Mouse (Mus musculus): ENCODE data around the gene Vwa5a. TPM values are rescaled to one million over a fixed set of nuclear protein-coding genes. Genes with fewer than 3 reads are reported as not detected.

Gene Vwa5a
- total and polyA plus RNA-seq, 3 experiments, result 0.47 to 62.4 (median 31.5) TPM

DNA sequence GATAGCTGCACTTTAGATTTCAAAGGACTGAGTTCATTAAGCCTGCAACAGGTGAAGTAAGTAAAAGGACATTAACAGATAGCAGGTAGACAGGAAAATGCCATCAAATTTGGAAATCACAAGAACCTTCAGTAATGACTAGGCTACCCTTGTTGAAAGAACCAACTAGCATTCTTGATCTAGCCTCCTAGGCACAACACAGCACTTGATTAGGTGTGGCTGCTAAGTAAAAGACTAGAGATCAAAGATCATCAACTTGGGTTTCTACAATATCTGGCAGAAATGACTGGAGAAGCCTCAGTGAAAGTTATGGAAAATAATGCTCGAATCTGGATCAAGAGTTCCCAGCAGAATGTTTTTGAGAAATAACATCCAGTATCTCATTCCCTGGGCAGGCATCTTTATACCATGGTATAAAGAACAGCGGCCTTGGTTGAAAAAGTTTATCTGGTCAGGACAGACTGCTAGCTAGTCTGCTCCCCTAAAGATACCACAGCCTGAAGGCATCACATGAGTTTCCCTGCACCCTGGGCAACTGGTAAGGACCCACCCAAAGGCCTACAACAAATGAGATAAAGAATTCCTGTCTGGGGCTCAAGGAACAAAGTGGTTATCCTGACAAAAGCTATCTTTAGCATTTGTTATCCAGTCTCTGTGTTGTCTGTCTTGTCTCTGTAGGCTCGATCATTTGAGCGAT lies 26.7 kb downstream of the Vwa5a start:
- Histone ChIP-seq H3K4me3 (ENCODE audit: low read depth, low read length) (no peak overlapping the region), H3K4me1 (ENCODE audit: insufficient read depth, low read depth, low read length) (no peaks in the 10 kb centered on the region), H3K27me3 (ENCODE audit: insufficient read depth, low read length) (no peaks in the 10 kb centered on the region), H3K36me3 (replicated peaks) (peaks cover 2% of the 10 kb centered on the region), H3K9me3 (replicated peaks) (no peaks in the 10 kb centered on the region)
- ATAC-seq (ENCODE audit: extremely low read depth, insufficient number of reproducible peaks, low FRiP score, poor library complexity, severe bottlenecking) (peak; percentile 82), DNase-seq (ENCODE audit: low spot score) (no peak)
- TF ChIP-seq TAL1 (conservative IDR thresholded peaks at IDR 0.05; ENCODE audit: low read depth, low read length), result no peak
- no peak for TF ChIP-seq CTCF (IDR thresholded peaks at IDR 0.05; ENCODE audit: low read depth, low read length)
- TF ChIP-seq GATA1 (IDR thresholded peaks at IDR 0.05; ENCODE audit: borderline replicate concordance, low read length), result no peak
- TF ChIP-seq POLR2AphosphoS5 (IDR thresholded peaks at IDR 0.05; ENCODE audit: insufficient replicate concordance, low read depth, low read length), result no peak
- TF ChIP-seq GATA2 (IDR thresholded peaks at IDR 0.05; ENCODE audit: borderline replicate concordance, low read depth, low read length), result no peak

DNA sequence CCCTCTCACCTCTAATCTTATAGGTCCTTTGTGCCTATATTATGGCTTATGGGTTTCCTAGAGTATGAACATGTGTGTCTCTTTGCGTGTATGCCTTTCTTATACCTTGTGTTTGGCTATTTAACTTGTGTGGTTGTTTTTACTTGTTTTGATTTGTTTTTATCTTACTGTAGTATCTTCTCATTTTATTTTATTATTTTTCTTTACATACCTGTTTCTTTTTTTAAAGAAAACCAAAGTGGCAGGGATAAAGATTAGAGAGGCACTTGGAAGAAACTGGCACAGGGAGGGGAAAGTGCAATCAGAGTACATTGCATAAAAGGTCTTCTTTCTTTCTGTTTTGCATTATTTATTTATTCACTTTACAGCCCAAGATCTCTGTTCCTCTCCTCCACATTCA lies 33.9 kb downstream of the Vwa5a start, which contains the start of gene Olfr920:
TSS of gene Olfr920 (plus strand) at position 301 of the 400 bp plus-strand sequence.
- Histone ChIP-seq H3K4me3 (ENCODE audit: low read depth, low read length) (no peak within 1 kb of the TSS), H3K27me3 (ENCODE audit: insufficient read depth, low read length) (no peaks in the 10 kb centered on the region), H3K36me3 (replicated peaks) (no peaks in the 10 kb centered on the region), H3K9me3 (replicated peaks) (no peaks in the 10 kb centered on the region), H3K4me1 (ENCODE audit: insufficient read depth, low read depth, low read length) (no peaks in the 10 kb centered on the region)
- TF ChIP-seq POLR2AphosphoS5 (IDR thresholded peaks at IDR 0.05; ENCODE audit: insufficient replicate concordance, low read depth, low read length), result no peak
- ATAC-seq (ENCODE audit: extremely low read depth, insufficient number of reproducible peaks, low FRiP score, poor library complexity, severe bottlenecking) (no peak), DNase-seq (ENCODE audit: low spot score) (no peak)

DNA sequence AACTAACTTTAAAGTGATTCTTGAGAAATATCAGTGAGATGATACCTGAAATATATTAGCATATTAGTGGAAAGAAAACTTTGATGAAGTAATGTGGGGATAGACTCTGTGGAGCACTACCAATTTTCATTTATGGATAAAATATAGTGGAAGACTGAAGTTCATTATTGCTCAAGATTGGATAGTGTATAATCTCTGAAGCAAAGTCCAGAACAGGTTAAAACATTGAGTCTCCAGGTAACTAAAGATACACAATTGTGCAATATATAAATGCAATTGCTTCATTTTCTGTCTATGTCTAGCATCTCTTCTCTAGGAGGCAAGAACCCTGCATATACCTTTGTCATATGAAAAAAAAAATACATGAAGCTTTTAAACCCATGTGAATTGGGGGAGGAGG lies 54.7 kb downstream of the Vwa5a start, which contains the start of gene Olfr921:
TSS of gene Olfr921 (plus strand) at position 301 of the 400 bp plus-strand sequence.
- ATAC-seq (ENCODE audit: extremely low read depth, insufficient number of reproducible peaks, low FRiP score, poor library complexity, severe bottlenecking), result no peak
- no peak for DNase-seq (ENCODE audit: low spot score)
- Histone ChIP-seq H3K9me3 (replicated peaks) (no peaks in the 10 kb centered on the region), H3K36me3 (replicated peaks) (no peaks in the 10 kb centered on the region), H3K4me3 (ENCODE audit: low read depth, low read length) (no peak within 1 kb of the TSS), H3K4me1 (ENCODE audit: insufficient read depth, low read depth, low read length) (no peaks in the 10 kb centered on the region), H3K27me3 (ENCODE audit: insufficient read depth, low read length) (no peaks in the 10 kb centered on the region)
- TF ChIP-seq TAL1 (conservative IDR thresholded peaks at IDR 0.05; ENCODE audit: low read depth, low read length) (no peak), GATA2 (IDR thresholded peaks at IDR 0.05; ENCODE audit: borderline replicate concordance, low read depth, low read length) (no peak), GATA1 (IDR thresholded peaks at IDR 0.05; ENCODE audit: borderline replicate concordance, low read length) (no peak), POLR2AphosphoS5 (IDR thresholded peaks at IDR 0.05; ENCODE audit: insufficient replicate concordance, low read depth, low read length) (no peak), CTCF (IDR thresholded peaks at IDR 0.05; ENCODE audit: low read depth, low read length) (no peak)

DNA sequence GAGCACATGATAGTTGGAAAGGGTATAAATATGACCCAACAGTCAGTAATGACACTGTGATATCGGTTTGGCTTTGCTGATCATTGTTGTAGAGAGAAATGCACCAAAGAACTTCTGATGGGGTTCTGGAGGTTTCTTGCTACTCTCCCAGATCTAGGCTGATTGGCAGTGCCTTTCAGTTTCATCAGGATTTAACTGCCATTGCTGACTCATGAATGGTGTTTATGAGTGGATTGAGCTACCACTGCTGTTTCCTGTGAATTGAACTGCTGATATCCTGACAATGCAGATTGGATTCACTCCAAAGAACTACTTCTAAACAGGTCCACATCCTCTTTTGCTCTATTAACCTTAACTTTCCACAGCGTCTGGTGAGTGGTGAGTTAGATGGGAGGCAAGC lies 74.6 kb downstream of the Vwa5a start:
- Histone ChIP-seq H3K4me3 (ENCODE audit: low read depth, low read length) (no peak overlapping the region), H3K27me3 (ENCODE audit: insufficient read depth, low read length) (no peaks in the 10 kb centered on the region), H3K36me3 (replicated peaks) (no peaks in the 10 kb centered on the region), H3K4me1 (ENCODE audit: insufficient read depth, low read depth, low read length) (no peaks in the 10 kb centered on the region), H3K9me3 (replicated peaks) (no peaks in the 10 kb centered on the region)
- TF ChIP-seq TAL1 (conservative IDR thresholded peaks at IDR 0.05; ENCODE audit: low read depth, low read length) (no peak), CTCF (IDR thresholded peaks at IDR 0.05; ENCODE audit: low read depth, low read length) (no peak), GATA1 (IDR thresholded peaks at IDR 0.05; ENCODE audit: borderline replicate concordance, low read length) (no peak)
- ATAC-seq (ENCODE audit: extremely low read depth, insufficient number of reproducible peaks, low FRiP score, poor library complexity, severe bottlenecking), result no peak
- no peak for DNase-seq (ENCODE audit: low spot score)

Other genes with a start within 250 kb of the Vwa5a start
- gene Olfr905, start 247.2 kb upstream of the Vwa5a start, total RNA-seq (2014; fragmentation: Nextera tagmentation), result not detected in 2 replicates
- 0.11 and 0.12 TPM in 2 replicates for gene Olfr905, start 247.2 kb upstream of the Vwa5a start, total RNA-seq (2017)
- gene Olfr905, start 247.2 kb upstream of the Vwa5a start, polyA plus RNA-seq (2012), result not detected in 2 replicates
- gene Olfr906, start 231.2 kb upstream of the Vwa5a start, total RNA-seq (2014; fragmentation: Nextera tagmentation), result not detected in 2 replicates
- 0.12 TPM in 1 of 2 replicates, not detected in the other for gene Olfr906, start 231.2 kb upstream of the Vwa5a start, total RNA-seq (2017)
- not detected in 2 replicates for gene Olfr906, start 231.2 kb upstream of the Vwa5a start, polyA plus RNA-seq (2012)
- not detected in 2 replicates for gene Olfr907, start 222.5 kb upstream of the Vwa5a start, total RNA-seq (2014; fragmentation: Nextera tagmentation)
- 0.05 TPM in 1 of 2 replicates, not detected in the other for gene Olfr907, start 222.5 kb upstream of the Vwa5a start, total RNA-seq (2017)
- gene Olfr907, start 222.5 kb upstream of the Vwa5a start, polyA plus RNA-seq (2012), result not detected in 2 replicates
- not detected in 2 replicates for gene Olfr911-ps1, start 196.7 kb upstream of the Vwa5a start, total RNA-seq (2014; fragmentation: Nextera tagmentation)
- gene Olfr911-ps1, start 196.7 kb upstream of the Vwa5a start, total RNA-seq (2017), result 0.06 and 0.27 TPM in 2 replicates
- gene Olfr911-ps1, start 196.7 kb upstream of the Vwa5a start, polyA plus RNA-seq (2012), result not detected in 2 replicates
- gene Olfr910, start 180.4 kb upstream of the Vwa5a start, total RNA-seq (2014; fragmentation: Nextera tagmentation), result not detected in 2 replicates
- 0.11 and 0.12 TPM in 2 replicates for gene Olfr910, start 180.4 kb upstream of the Vwa5a start, total RNA-seq (2017)
- gene Olfr910, start 180.4 kb upstream of the Vwa5a start, polyA plus RNA-seq (2012), result not detected in 2 replicates
- gene Olfr912, start 138.1 kb upstream of the Vwa5a start, total RNA-seq (2014; fragmentation: Nextera tagmentation), result not detected in 2 replicates
- gene Olfr912, start 138.1 kb upstream of the Vwa5a start, total RNA-seq (2017), result 0.05 and 0.06 TPM in 2 replicates
- not detected in 2 replicates for gene Olfr912, start 138.1 kb upstream of the Vwa5a start, polyA plus RNA-seq (2012)
- gene Olfr913, start 125.5 kb upstream of the Vwa5a start, total RNA-seq (2014; fragmentation: Nextera tagmentation), result not detected in 2 replicates
- gene Olfr913, start 125.5 kb upstream of the Vwa5a start, total RNA-seq (2017), result 0.11 and 0.12 TPM in 2 replicates
- gene Olfr913, start 125.5 kb upstream of the Vwa5a start, polyA plus RNA-seq (2012), result not detected in 2 replicates
- not detected in 2 replicates for gene Olfr914, start 113.2 kb upstream of the Vwa5a start, total RNA-seq (2014; fragmentation: Nextera tagmentation)
- gene Olfr914, start 113.2 kb upstream of the Vwa5a start, total RNA-seq (2017), result 0.05 and 0.76 TPM in 2 replicates
- gene Olfr914, start 113.2 kb upstream of the Vwa5a start, polyA plus RNA-seq (2012), result not detected in 2 replicates
- gene Olfr916, start 58.4 kb upstream of the Vwa5a start, total RNA-seq (2014; fragmentation: Nextera tagmentation), result not detected in 2 replicates
- 0.16 TPM in 1 of 2 replicates, not detected in the other for gene Olfr916, start 58.4 kb upstream of the Vwa5a start, total RNA-seq (2017)
- not detected in 2 replicates for gene Olfr916, start 58.4 kb upstream of the Vwa5a start, polyA plus RNA-seq (2012)
- not detected in 2 replicates for gene Olfr917, start 52.4 kb upstream of the Vwa5a start, total RNA-seq (2014; fragmentation: Nextera tagmentation)
- 0.41 TPM in 1 of 2 replicates, not detected in the other for gene Olfr917, start 52.4 kb upstream of the Vwa5a start, total RNA-seq (2017)
- gene Olfr917, start 52.4 kb upstream of the Vwa5a start, polyA plus RNA-seq (2012), result not detected in 2 replicates
- gene Olfr918, start 43.7 kb upstream of the Vwa5a start, total RNA-seq (2014; fragmentation: Nextera tagmentation), result not detected in 2 replicates
- gene Olfr918, start 43.7 kb upstream of the Vwa5a start, total RNA-seq (2017), result 0.11 and 0.17 TPM in 2 replicates
- not detected in 2 replicates for gene Olfr918, start 43.7 kb upstream of the Vwa5a start, polyA plus RNA-seq (2012)
- gene Olfr919, start 14.6 kb upstream of the Vwa5a start, total RNA-seq (2014; fragmentation: Nextera tagmentation), result not detected in 2 replicates
- gene Olfr919, start 14.6 kb upstream of the Vwa5a start, total RNA-seq (2017), result not detected in 2 replicates
- gene Olfr919, start 14.6 kb upstream of the Vwa5a start, polyA plus RNA-seq (2012), result not detected in 2 replicates
- gene Olfr920, start 34.0 kb downstream of the Vwa5a start, total RNA-seq (2014; fragmentation: Nextera tagmentation), result 0.15 TPM in 1 of 2 replicates, not detected in the other
- 0.11 and 0.12 TPM in 2 replicates for gene Olfr920, start 34.0 kb downstream of the Vwa5a start, total RNA-seq (2017)
- gene Olfr920, start 34.0 kb downstream of the Vwa5a start, polyA plus RNA-seq (2012), result not detected in 2 replicates
- gene Olfr921, start 54.8 kb downstream of the Vwa5a start, total RNA-seq (2014; fragmentation: Nextera tagmentation), result not detected in 2 replicates
- gene Olfr921, start 54.8 kb downstream of the Vwa5a start, total RNA-seq (2017), result 0.06 and 0.27 TPM in 2 replicates
- gene Olfr921, start 54.8 kb downstream of the Vwa5a start, polyA plus RNA-seq (2012), result not detected in 2 replicates
- gene Olfr922, start 96.3 kb downstream of the Vwa5a start, total RNA-seq (2014; fragmentation: Nextera tagmentation), result not detected in 2 replicates
- gene Olfr922, start 96.3 kb downstream of the Vwa5a start, total RNA-seq (2017), result 0.22 TPM in 1 of 2 replicates, not detected in the other
- gene Olfr922, start 96.3 kb downstream of the Vwa5a start, polyA plus RNA-seq (2012), result not detected in 2 replicates
- gene Olfr923, start 108.3 kb downstream of the Vwa5a start, total RNA-seq (2014; fragmentation: Nextera tagmentation), result not detected in 2 replicates
- gene Olfr923, start 108.3 kb downstream of the Vwa5a start, total RNA-seq (2017), result not detected in 2 replicates
- gene Olfr923, start 108.3 kb downstream of the Vwa5a start, polyA plus RNA-seq (2012), result not detected in 2 replicates
- not detected in 2 replicates for gene Olfr924, start 126.2 kb downstream of the Vwa5a start, total RNA-seq (2014; fragmentation: Nextera tagmentation)
- gene Olfr924, start 126.2 kb downstream of the Vwa5a start, total RNA-seq (2017), result 0.06 and 0.11 TPM in 2 replicates
- gene Olfr924, start 126.2 kb downstream of the Vwa5a start, polyA plus RNA-seq (2012), result not detected in 2 replicates
- gene Olfr26, start 136.8 kb downstream of the Vwa5a start, total RNA-seq (2014; fragmentation: Nextera tagmentation), result not detected in 2 replicates
- 0.11 TPM in 1 of 2 replicates, not detected in the other for gene Olfr26, start 136.8 kb downstream of the Vwa5a start, total RNA-seq (2017)
- gene Olfr26, start 136.8 kb downstream of the Vwa5a start, polyA plus RNA-seq (2012), result not detected in 2 replicates
- gene Olfr926, start 158.9 kb downstream of the Vwa5a start, total RNA-seq (2014; fragmentation: Nextera tagmentation), result not detected in 2 replicates
- 0.33 TPM in 1 of 2 replicates, not detected in the other for gene Olfr926, start 158.9 kb downstream of the Vwa5a start, total RNA-seq (2017)
- gene Olfr926, start 158.9 kb downstream of the Vwa5a start, polyA plus RNA-seq (2012), result not detected in 2 replicates
- gene Olfr930, start 211.5 kb downstream of the Vwa5a start, total RNA-seq (2014; fragmentation: Nextera tagmentation), result not detected in 2 replicates
- not detected in 2 replicates for gene Olfr930, start 211.5 kb downstream of the Vwa5a start, total RNA-seq (2017)
- not detected in 2 replicates for gene Olfr930, start 211.5 kb downstream of the Vwa5a start, polyA plus RNA-seq (2012)

Data from G1E (cell line).